Mouse (Mus musculus): ENCODE measurements around the gene Slc35f1.

DNA sequence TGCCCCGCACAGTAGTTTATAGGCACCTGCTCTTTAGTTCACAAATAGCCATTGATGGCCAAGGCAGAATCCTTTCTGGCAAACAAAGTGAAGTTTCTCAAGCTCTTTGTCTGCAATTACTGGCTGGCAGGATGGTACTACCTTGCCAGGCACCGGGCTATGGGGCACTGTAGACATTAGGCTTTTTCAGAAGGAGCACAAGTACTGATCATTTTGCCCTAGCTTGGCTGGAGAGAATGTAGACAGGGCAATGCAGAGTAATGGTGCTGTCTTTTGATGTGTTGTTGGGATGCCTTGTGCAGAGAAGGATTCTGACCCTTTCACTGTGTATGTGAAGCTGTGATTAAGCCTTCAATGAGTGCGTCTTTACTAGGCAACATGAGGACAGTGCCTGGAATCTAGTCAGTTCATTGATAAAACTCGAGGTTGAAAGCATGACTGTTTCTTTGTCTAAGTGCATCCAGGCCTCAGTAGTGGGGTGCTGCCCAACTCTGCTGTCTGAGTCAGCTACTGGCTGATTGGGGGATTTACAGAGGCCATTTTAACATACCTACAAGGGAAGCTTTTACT lies 57.8 kb downstream of the Slc35f1 start:
- TF ChIP-seq CTCF (IDR thresholded peaks at IDR 0.05; ENCODE audit: borderline replicate concordance, insufficient read depth, low read depth, low read length) (no peak), POLR2A (IDR thresholded peaks at IDR 0.05; ENCODE audit: borderline replicate concordance, insufficient read depth, low read length) (no peak)

Data from cerebellum, adult 2 months (tissue).